Mouse (Mus musculus) lung, embryonic 15.5 days (tissue): ENCODE measurements around the gene Cat. TPM values are rescaled to one million over a fixed set of nuclear protein-coding genes. Genes with fewer than 3 reads are reported as not detected.

Source experiments
- ATAC-seq: fragments of 200-750 bp; cut with Nextera tagmentation; 2 replicates; pipeline ENCODE4 v1.8.0; 2017; ENCODE audit warnings: moderate number of reproducible peaks, borderline replicate concordance; ENCODE audit not compliant: low FRiP score, low TSS enrichment; ENCODE audit errors: extremely low read depth
- H3K27ac ChIP-seq: fragments of 300-500 bp; sonication (generic); 2 replicates; pipeline ENCODE4 v1.5.1; 2015; ENCODE audit warnings: moderate library complexity, mild to moderate bottlenecking, inconsistent platforms
- H3K27me3 ChIP-seq: fragments of 300-500 bp; sonication (generic); 2 replicates; pipeline ENCODE4 v1.6.1; 2015; ENCODE audit warnings: inconsistent platforms
- H3K36me3 ChIP-seq: fragments of 300-500 bp; sonication (generic); 2 replicates; pipeline ENCODE4 v1.6.1; 2015; ENCODE audit warnings: inconsistent platforms
- H3K4me1 ChIP-seq: fragments of 300-500 bp; sonication (generic); 2 replicates; pipeline ENCODE4 v1.6.1; 2015; ENCODE audit warnings: inconsistent platforms
- H3K4me2 ChIP-seq: fragments of 300-500 bp; sonication (generic); 2 replicates; pipeline ENCODE4 v1.6.1; 2015; ENCODE audit warnings: inconsistent platforms, mild to moderate bottlenecking, moderate library complexity
- H3K4me3 ChIP-seq: fragments of 300-500 bp; sonication (generic); 2 replicates; pipeline ENCODE4 v1.5.1; 2015; ENCODE audit warnings: mild to moderate bottlenecking, inconsistent platforms
- H3K9ac ChIP-seq: fragments of 300-500 bp; sonication (generic); 2 replicates; pipeline ENCODE4 v1.6.1; 2015; ENCODE audit warnings: inconsistent platforms
- H3K9me3 ChIP-seq: fragments of 300-500 bp; sonication (generic); 2 replicates; pipeline ENCODE4 v1.6.1; 2016; ENCODE audit warnings: inconsistent platforms
- WGBS: fragments of 180-500 bp; shearing (Covaris S2); methylation state at CpG from one replicate; pipeline ENCODE4 v1.1.7; 2015; 5-methylcytosine and 5-hydroxymethylcytosine counted together
- polyA plus RNA-seq: library from polyadenylated mRNA; unstranded; fragments of >200 nt; fragmentation: Nextera tagmentation; extraction: Ambion mirVana; gene quantifications from 2 replicates; pipeline ENCODE4 v1.2.1, GENCODE M21; 2015

The Cat gene
- 84.1 and 90.6 TPM in 2 replicates for polyA plus RNA-seq

- Histone ChIP-seq H3K4me1 (peaks cover 25% of the 10 kb centered on the region), H3K9me3 (no peaks in the 10 kb centered on the region), H3K27me3 (no peaks in the 10 kb centered on the region), H3K4me3 (peak within 1 kb of the TSS; percentile 74), H3K9ac (peak within 1 kb of the TSS; percentile 73), H3K36me3 (no peaks in the 10 kb centered on the region), H3K27ac (peak within 1 kb of the TSS; percentile 96), H3K4me2 (peak within 1 kb of the TSS; percentile 84)
- WGBS = under 1% methylated on average over 41 of the region's 41 CpGs
- peak; percentile 99 for ATAC-seq
Measured at GRCm38 (mm10) chr2:103484617-103485401, at the start of gene Cat. TSS of gene Cat (minus strand) at chr2:103485160.

DNA sequence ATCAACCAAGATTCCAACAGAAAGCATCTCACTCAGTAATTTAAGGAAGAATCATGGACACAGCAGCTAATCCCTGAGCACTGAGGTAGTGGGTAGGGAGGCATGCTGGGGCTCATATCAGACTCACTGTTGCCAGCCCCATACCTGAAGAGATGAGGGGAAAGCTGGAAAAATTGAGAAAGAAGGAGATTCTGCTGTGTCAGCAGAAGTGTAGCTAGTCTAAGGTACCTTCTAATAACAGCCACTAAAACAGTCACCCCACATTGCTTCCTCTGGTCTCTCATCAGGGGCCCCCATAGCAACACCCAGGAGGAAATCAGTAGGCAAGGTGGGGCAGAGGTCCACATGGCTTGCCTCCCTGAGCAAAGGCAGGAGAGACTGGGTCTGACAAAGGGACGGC, 40.6 kb upstream of the Cat start:
- no peaks in the 10 kb centered on the region for H3K4me1 ChIP-seq
- no peaks in the 10 kb centered on the region for H3K9me3 ChIP-seq
- no peaks in the 10 kb centered on the region for H3K36me3 ChIP-seq
- H3K9ac ChIP-seq = no peak overlapping the region
- no peak for ATAC-seq
- H3K4me2 ChIP-seq = no peak overlapping the region
- H3K27ac ChIP-seq = no peak overlapping the region
- H3K27me3 ChIP-seq = no peaks in the 10 kb centered on the region
- 76% methylated on average over 1 of the region's 1 CpGs for WGBS
- no peak overlapping the region for H3K4me3 ChIP-seq

DNA sequence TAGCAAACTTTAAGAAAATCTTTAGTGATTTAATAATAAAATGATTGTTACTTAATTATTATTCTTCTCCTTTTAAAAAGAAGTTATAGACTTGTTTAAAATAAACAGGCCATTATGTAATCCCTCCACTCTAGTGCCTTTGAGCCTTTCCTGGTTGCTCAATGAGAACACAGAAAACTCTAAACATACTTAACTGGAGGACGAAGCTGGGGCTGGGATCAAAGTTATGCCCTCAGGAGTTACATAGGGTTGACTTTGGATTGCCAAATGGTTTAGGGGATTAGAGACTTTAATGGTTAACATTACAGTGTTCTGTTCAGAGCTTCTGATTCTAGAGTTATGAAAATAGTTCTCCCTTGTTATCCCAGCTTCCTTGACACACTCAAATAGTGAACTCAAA, 31.5 kb upstream of the Cat start:
- WGBS = 33% methylated on average over 1 of the region's 1 CpGs
- Histone ChIP-seq H3K9ac (no peak overlapping the region), H3K36me3 (no peaks in the 10 kb centered on the region), H3K27me3 (no peaks in the 10 kb centered on the region), H3K27ac (no peak overlapping the region), H3K9me3 (no peaks in the 10 kb centered on the region), H3K4me1 (no peaks in the 10 kb centered on the region), H3K4me3 (no peak overlapping the region), H3K4me2 (no peak overlapping the region)
- no peak for ATAC-seq

- Histone ChIP-seq H3K4me3 (no peak overlapping the region), H3K4me2 (no peak overlapping the region), H3K4me1 (no peaks in the 10 kb centered on the region), H3K36me3 (no peaks in the 10 kb centered on the region), H3K9ac (no peak overlapping the region), H3K27ac (no peak overlapping the region), H3K9me3 (no peaks in the 10 kb centered on the region), H3K27me3 (no peaks in the 10 kb centered on the region)
- ATAC-seq = no peak
- WGBS = 65% methylated on average over 6 of the region's 6 CpGs
Measured at GRCm38 (mm10) chr2:103515513-103516180, 30.7 kb upstream of the Cat start.

- H3K27me3 ChIP-seq = no peaks in the 10 kb centered on the region
- ATAC-seq = no peak
- H3K36me3 ChIP-seq = no peaks in the 10 kb centered on the region
- no peak overlapping the region for H3K27ac ChIP-seq
- H3K4me1 ChIP-seq = no peaks in the 10 kb centered on the region
- H3K9ac ChIP-seq = no peak overlapping the region
- H3K9me3 ChIP-seq = no peaks in the 10 kb centered on the region
- WGBS = 64% methylated on average over 5 of the region's 5 CpGs
- H3K4me2 ChIP-seq = no peak overlapping the region
- no peak overlapping the region for H3K4me3 ChIP-seq
Measured at GRCm38 (mm10) chr2:103512066-103512795, 27.3 kb upstream of the Cat start.

DNA sequence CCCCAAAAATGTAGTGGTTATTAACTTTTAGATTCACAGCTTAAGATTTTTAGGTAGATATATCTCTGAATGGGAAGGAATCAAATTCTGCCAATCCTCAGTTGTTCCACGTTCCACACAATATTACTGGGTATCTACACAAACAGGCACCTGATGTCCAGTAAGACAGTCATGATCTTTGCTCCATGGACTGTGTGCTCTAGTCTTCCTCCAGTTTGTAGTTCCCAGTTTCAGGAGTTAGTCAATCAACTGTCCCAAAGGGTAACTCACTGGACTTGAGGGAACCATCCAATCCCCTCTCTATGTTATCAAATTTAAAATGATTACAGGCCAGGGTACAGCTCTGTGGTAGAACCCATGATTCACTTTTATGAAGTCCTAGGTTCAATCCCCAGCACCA, 26.7 kb upstream of the Cat start:
- Histone ChIP-seq H3K9ac (no peak overlapping the region), H3K4me1 (no peaks in the 10 kb centered on the region), H3K4me3 (no peak overlapping the region), H3K9me3 (no peaks in the 10 kb centered on the region), H3K27me3 (no peaks in the 10 kb centered on the region), H3K36me3 (no peaks in the 10 kb centered on the region), H3K27ac (no peak overlapping the region), H3K4me2 (no peak overlapping the region)
- 88% methylated on average over 1 of the region's 1 CpGs for WGBS
- no peak for ATAC-seq

- H3K4me2 ChIP-seq = no peak overlapping the region
- no peak overlapping the region for H3K9ac ChIP-seq
- no peaks in the 10 kb centered on the region for H3K27me3 ChIP-seq
- no peak for ATAC-seq
- no peaks in the 10 kb centered on the region for H3K36me3 ChIP-seq
- H3K4me3 ChIP-seq = no peak overlapping the region
- no peak overlapping the region for H3K27ac ChIP-seq
- H3K9me3 ChIP-seq = no peaks in the 10 kb centered on the region
- 94% methylated on average over 1 of the region's 1 CpGs for WGBS
- no peaks in the 10 kb centered on the region for H3K4me1 ChIP-seq
Measured at GRCm38 (mm10) chr2:103511042-103511441, 26.1 kb upstream of the Cat start.

- no peak overlapping the region for H3K9ac ChIP-seq
- H3K27ac ChIP-seq = no peak overlapping the region
- no peaks in the 10 kb centered on the region for H3K36me3 ChIP-seq
- 89% methylated on average over 1 of the region's 1 CpGs for WGBS
- H3K9me3 ChIP-seq = no peaks in the 10 kb centered on the region
- no peak overlapping the region for H3K4me2 ChIP-seq
- H3K27me3 ChIP-seq = no peaks in the 10 kb centered on the region
- H3K4me1 ChIP-seq = no peaks in the 10 kb centered on the region
- no peak for ATAC-seq
- H3K4me3 ChIP-seq = no peak overlapping the region
Measured at GRCm38 (mm10) chr2:103507651-103508050, 22.7 kb upstream of the Cat start.

GRCm38 (mm10) chr2:103505956-103506355, 21.0 kb upstream of the Cat start:
- ATAC-seq = no peak
- H3K9me3 ChIP-seq = no peaks in the 10 kb centered on the region

GRCm38 (mm10) chr2:103504463-103504862, 19.5 kb upstream of the Cat start:
- H3K9me3 ChIP-seq = no peaks in the 10 kb centered on the region
- H3K4me2 ChIP-seq = no peak overlapping the region
- H3K27ac ChIP-seq = no peak overlapping the region
- H3K4me1 ChIP-seq = no peaks in the 10 kb centered on the region
- no peak for ATAC-seq
- H3K27me3 ChIP-seq = no peaks in the 10 kb centered on the region
- 61% methylated on average over 1 of the region's 1 CpGs for WGBS
- H3K36me3 ChIP-seq = no peaks in the 10 kb centered on the region
- H3K9ac ChIP-seq = no peak overlapping the region
- no peak overlapping the region for H3K4me3 ChIP-seq

More at GRCm38 (mm10) chr2:103505956-103506355, 21.0 kb upstream of the Cat start:
- H3K36me3 ChIP-seq = no peaks in the 10 kb centered on the region
- H3K9ac ChIP-seq = no peak overlapping the region
- no peak overlapping the region for H3K4me2 ChIP-seq
- no peak overlapping the region for H3K27ac ChIP-seq
- no peak overlapping the region for H3K4me3 ChIP-seq
- 96% methylated on average over 2 of the region's 2 CpGs for WGBS
- no peaks in the 10 kb centered on the region for H3K27me3 ChIP-seq
- H3K4me1 ChIP-seq = no peaks in the 10 kb centered on the region

DNA sequence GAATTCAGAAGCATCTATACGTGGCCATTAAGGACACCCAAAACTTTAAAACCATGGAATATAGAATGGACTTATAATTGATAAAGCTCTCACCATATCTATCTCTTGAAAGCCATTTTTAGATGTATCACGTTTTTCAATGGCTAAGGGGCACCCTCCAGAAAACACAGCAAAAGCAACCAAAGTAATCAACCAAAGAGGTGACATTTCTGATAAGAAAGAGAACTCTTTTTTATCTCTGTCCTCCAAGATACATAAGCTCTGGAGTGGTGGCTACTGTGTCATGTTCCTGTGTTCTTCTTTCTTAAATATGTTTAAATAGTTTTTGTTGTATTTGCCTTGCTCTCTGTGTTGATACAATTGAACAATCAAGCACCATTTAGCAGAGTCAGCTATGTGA, 15.8 kb upstream of the Cat start:
- no peaks in the 10 kb centered on the region for H3K27me3 ChIP-seq
- no peak overlapping the region for H3K4me3 ChIP-seq
- no peak overlapping the region for H3K4me2 ChIP-seq
- no peak overlapping the region for H3K27ac ChIP-seq
- H3K9me3 ChIP-seq = no peaks in the 10 kb centered on the region
- no peak for ATAC-seq
- H3K36me3 ChIP-seq = no peaks in the 10 kb centered on the region
- WGBS = 46% methylated on average over 2 of the region's 2 CpGs
- H3K9ac ChIP-seq = no peak overlapping the region
- no peaks in the 10 kb centered on the region for H3K4me1 ChIP-seq
